Mouse (Mus musculus): ENCODE measurements around the gene Plac8. TPM values are rescaled to one million over a fixed set of nuclear protein-coding genes. Genes with fewer than 3 reads are reported as not detected.

The Plac8 gene
- polyA plus RNA-seq, 1 experiment: 0.72 TPM

DNA sequence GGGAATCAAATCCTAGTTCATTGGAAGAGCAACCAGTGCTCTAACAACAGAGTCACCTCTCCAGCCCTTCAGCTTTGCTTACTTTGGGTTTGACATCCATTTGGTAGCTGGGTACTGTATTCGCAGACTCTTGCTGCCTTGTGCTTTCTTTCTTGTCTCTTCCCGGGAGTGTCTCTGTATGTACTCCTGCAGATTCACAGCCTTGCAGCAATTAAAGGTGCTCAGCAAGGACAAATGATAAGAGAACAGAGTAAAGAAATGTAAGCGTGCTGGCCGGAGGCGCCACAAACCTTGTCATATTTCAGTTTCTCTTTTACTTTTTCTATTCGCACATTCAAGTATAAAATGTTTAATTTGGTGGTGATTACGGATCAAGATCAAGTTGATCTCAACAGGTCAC, 15.1 kb upstream of the Plac8 start:
- WGBS: 92% methylated on average over 7 of the region's 7 CpGs
- Histone ChIP-seq H3K4me3 (replicated peaks; ENCODE audit: insufficient read depth, low read depth, low read length) (no peak overlapping the region), H3K27ac (ENCODE audit: insufficient read depth, low read length) (no peak overlapping the region), H3K27me3 (ENCODE audit: control insufficient read depth, insufficient read depth, low read length) (no peaks in the 10 kb centered on the region), H3K4me1 (ENCODE audit: control insufficient read depth, insufficient read depth, low read length) (no peaks in the 10 kb centered on the region)
- no peak for DNase-seq
- TF ChIP-seq CTCF (IDR thresholded peaks at IDR 0.05; ENCODE audit: borderline replicate concordance, insufficient read depth, low read depth, low read length) (no peak), POLR2A (IDR thresholded peaks at IDR 0.05; ENCODE audit: borderline replicate concordance, insufficient read depth, low read length) (no peak)

- Histone ChIP-seq H3K4me3 (replicated peaks; ENCODE audit: insufficient read depth, low read depth, low read length) (no peak overlapping the region), H3K4me1 (ENCODE audit: control insufficient read depth, insufficient read depth, low read length) (no peaks in the 10 kb centered on the region), H3K27ac (ENCODE audit: insufficient read depth, low read length) (no peak overlapping the region), H3K27me3 (ENCODE audit: control insufficient read depth, insufficient read depth, low read length) (no peaks in the 10 kb centered on the region)
- DNase-seq: no peak
- WGBS: 85% methylated on average over 3 of the region's 3 CpGs
- TF ChIP-seq POLR2A (IDR thresholded peaks at IDR 0.05; ENCODE audit: borderline replicate concordance, insufficient read depth, low read length): no peak
Observed at GRCm38 (mm10) chr5:100585657-100586056, 13.6 kb upstream of the Plac8 start.

DNA sequence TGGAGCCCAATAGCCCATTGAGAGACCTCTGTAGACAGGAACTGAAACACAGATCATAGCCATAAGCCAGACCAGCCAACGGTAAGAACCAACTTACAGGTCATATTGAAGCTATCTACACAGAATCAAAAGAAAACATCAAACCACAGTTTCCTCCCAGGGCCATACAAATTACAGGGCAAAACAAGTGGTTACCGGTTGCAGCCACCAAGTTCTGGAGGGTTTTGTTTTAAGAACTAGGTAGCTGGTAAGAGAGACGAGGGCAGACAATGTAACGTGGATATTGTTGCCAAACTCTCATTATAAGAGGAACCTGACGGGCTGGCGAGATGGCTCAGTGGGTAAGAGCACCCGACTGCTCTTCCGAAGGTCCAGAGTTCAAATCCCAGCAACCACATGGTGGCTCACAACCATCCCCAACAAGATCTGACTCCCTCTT, 13.2 kb upstream of the Plac8 start:
- TF ChIP-seq POLR2A (IDR thresholded peaks at IDR 0.05; ENCODE audit: borderline replicate concordance, insufficient read depth, low read length): no peak
- no peak for TF ChIP-seq CTCF (IDR thresholded peaks at IDR 0.05; ENCODE audit: borderline replicate concordance, insufficient read depth, low read depth, low read length)
- WGBS: 85% methylated on average over 8 of the region's 8 CpGs

GRCm38 (mm10) chr5:100583066-100583465, 11.0 kb upstream of the Plac8 start:
- TF ChIP-seq CTCF (IDR thresholded peaks at IDR 0.05; ENCODE audit: borderline replicate concordance, insufficient read depth, low read depth, low read length): no peak
- TF ChIP-seq POLR2A (IDR thresholded peaks at IDR 0.05; ENCODE audit: borderline replicate concordance, insufficient read depth, low read length): no peak
- DNase-seq: no peak
- WGBS: 93% methylated on average over 7 of the region's 7 CpGs
- Histone ChIP-seq H3K4me1 (ENCODE audit: control insufficient read depth, insufficient read depth, low read length) (no peaks in the 10 kb centered on the region), H3K27me3 (ENCODE audit: control insufficient read depth, insufficient read depth, low read length) (no peaks in the 10 kb centered on the region), H3K27ac (ENCODE audit: insufficient read depth, low read length) (no peak overlapping the region), H3K4me3 (replicated peaks; ENCODE audit: insufficient read depth, low read depth, low read length) (no peak overlapping the region)

More for the DNA sequence above, 13.2 kb upstream of the Plac8 start:
- DNase-seq: no peak
- no peaks in the 10 kb centered on the region for H3K27me3 ChIP-seq (ENCODE audit: control insufficient read depth, insufficient read depth, low read length)
- no peaks in the 10 kb centered on the region for H3K4me1 ChIP-seq (ENCODE audit: control insufficient read depth, insufficient read depth, low read length)
- H3K27ac ChIP-seq (ENCODE audit: insufficient read depth, low read length): no peak overlapping the region
- no peak overlapping the region for H3K4me3 ChIP-seq (replicated peaks; ENCODE audit: insufficient read depth, low read depth, low read length)

DNA sequence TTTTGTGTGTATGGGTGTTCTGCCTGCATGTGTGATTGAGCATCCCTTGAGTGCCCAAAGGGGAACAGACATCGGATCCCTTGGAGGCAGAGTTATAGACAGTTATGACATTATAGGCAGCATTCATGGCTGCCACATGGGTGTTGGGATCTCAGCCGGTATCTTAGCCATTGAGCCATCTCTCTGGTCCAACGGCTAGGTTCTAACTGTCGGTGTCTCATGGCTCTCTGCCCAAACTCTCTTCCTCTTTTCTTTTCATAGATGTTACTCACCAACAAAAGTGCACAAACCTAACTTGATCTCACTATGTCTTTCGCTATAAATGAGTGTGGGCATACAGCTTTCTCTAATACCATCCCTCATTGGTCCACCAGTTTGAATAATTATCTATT, 10.4 kb upstream of the Plac8 start:
- TF ChIP-seq POLR2A (IDR thresholded peaks at IDR 0.05; ENCODE audit: borderline replicate concordance, insufficient read depth, low read length) (no peak), CTCF (IDR thresholded peaks at IDR 0.05; ENCODE audit: borderline replicate concordance, insufficient read depth, low read depth, low read length) (no peak)
- H3K4me1 ChIP-seq (ENCODE audit: control insufficient read depth, insufficient read depth, low read length): no peaks in the 10 kb centered on the region
- no peak for DNase-seq
- H3K4me3 ChIP-seq (replicated peaks; ENCODE audit: insufficient read depth, low read depth, low read length): no peak overlapping the region
- H3K27ac ChIP-seq (ENCODE audit: insufficient read depth, low read length): no peak overlapping the region
- 85% methylated on average over 5 of the region's 5 CpGs for WGBS
- H3K27me3 ChIP-seq (ENCODE audit: control insufficient read depth, insufficient read depth, low read length): no peaks in the 10 kb centered on the region

DNA sequence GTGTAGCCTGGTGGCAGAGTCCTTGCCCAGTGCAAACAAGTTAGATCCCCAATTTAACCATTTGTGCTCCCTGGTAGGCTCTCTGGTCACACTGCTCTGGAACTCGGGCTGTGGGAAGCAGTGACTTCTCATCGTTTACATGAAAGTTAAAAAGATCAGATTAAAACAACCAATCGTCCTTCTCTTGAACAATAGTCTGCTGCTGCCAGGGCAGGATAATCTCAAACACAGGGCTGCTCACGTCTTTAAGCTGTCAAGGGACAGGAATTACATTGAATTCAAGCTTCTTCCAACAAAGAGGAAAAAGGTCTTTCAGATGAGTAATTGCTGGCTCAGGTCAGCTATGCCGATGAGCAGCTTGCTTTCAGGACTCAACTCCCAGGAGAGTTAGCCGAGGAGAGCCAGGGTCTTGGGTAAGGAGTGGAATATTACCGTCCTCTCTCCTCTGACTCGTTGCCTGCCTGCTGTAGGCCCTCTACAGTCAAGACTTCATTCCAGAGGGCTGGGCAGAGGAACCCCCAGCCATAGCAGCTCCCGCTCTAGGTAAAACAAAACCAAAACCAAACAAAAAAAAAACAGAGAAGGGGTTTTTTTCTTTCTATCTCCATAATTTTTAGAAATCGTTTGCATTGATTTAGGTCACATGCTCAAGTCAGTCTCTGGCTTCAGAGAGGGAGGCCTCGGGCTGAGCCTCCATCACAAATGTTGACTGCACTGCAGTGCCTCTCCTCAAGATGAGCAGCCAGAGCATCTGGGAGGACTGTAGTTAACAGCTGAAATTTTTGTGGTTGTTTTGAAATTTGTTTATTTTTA, 9.8 kb upstream of the Plac8 start:
- TF ChIP-seq POLR2A (IDR thresholded peaks at IDR 0.05; ENCODE audit: borderline replicate concordance, insufficient read depth, low read length): no peak
- TF ChIP-seq CTCF (IDR thresholded peaks at IDR 0.05; ENCODE audit: borderline replicate concordance, insufficient read depth, low read depth, low read length): no peak
- 60% methylated on average over 11 of the region's 11 CpGs for WGBS

DNA sequence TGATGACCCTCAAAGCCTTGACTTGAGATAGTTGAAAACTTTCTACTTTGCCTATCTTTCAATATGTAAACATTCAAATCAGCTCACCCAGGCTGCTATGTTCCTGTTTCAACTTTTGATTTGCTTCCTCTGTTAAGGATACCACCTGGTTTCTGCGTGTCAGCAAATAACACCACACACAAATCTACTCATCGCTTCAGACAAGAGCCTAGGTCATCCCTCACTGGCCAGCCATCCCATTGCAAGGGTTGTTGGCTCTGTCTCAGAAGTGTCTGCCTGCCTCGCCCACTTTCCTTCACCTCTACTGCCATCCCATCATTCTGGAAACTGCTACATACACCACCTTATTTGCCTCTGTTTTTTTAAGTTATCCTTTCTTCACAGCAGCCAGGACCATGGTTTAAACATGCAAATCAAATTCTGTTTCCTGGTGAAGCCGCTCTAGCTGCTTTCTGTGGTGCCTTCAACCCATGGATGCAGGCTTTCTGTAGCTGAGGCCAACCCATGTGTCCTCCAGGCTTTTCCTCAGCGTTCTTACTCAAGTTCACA, 6.9 kb upstream of the Plac8 start:
- H3K27me3 ChIP-seq (ENCODE audit: control insufficient read depth, insufficient read depth, low read length): no peaks in the 10 kb centered on the region
- DNase-seq: no peak
- H3K27ac ChIP-seq (ENCODE audit: insufficient read depth, low read length): no peak overlapping the region
- no peaks in the 10 kb centered on the region for H3K4me1 ChIP-seq (ENCODE audit: control insufficient read depth, insufficient read depth, low read length)
- WGBS: 87% methylated on average over 5 of the region's 5 CpGs
- no peak overlapping the region for H3K4me3 ChIP-seq (replicated peaks; ENCODE audit: insufficient read depth, low read depth, low read length)
- TF ChIP-seq POLR2A (IDR thresholded peaks at IDR 0.05; ENCODE audit: borderline replicate concordance, insufficient read depth, low read length) (no peak), CTCF (IDR thresholded peaks at IDR 0.05; ENCODE audit: borderline replicate concordance, insufficient read depth, low read depth, low read length) (no peak)

More for the DNA sequence above, 9.8 kb upstream of the Plac8 start:
- no peaks in the 10 kb centered on the region for H3K4me1 ChIP-seq (ENCODE audit: control insufficient read depth, insufficient read depth, low read length)
- H3K4me3 ChIP-seq (replicated peaks; ENCODE audit: insufficient read depth, low read depth, low read length): no peak overlapping the region
- no peaks in the 10 kb centered on the region for H3K27me3 ChIP-seq (ENCODE audit: control insufficient read depth, insufficient read depth, low read length)
- no peak overlapping the region for H3K27ac ChIP-seq (ENCODE audit: insufficient read depth, low read length)
- DNase-seq: no peak

DNA sequence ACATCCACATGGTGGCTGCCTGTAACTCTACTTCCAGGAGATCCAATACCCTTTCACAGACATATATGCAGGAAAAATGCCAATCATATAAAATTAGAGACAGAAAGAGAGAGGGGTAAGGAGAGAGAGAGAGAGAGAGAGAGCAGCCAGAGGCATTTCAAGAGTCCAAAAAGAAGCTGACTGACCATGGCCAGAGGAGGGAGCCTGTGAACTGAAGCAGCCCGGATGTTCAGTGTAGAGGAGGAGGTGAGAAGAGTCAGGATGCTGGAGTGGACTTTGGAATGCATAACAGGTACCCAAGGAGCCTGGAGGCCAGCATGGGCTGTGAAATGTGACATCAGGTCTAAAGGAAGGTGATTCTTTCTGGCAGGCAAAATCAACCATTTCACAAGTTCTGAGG, 2.7 kb upstream of the Plac8 start:
- Histone ChIP-seq H3K4me1 (ENCODE audit: control insufficient read depth, insufficient read depth, low read length) (no peaks in the 10 kb centered on the region), H3K27me3 (ENCODE audit: control insufficient read depth, insufficient read depth, low read length) (no peaks in the 10 kb centered on the region), H3K4me3 (replicated peaks; ENCODE audit: insufficient read depth, low read depth, low read length) (no peak overlapping the region), H3K27ac (ENCODE audit: insufficient read depth, low read length) (no peak overlapping the region)
- 69% methylated on average over 1 of the region's 1 CpGs for WGBS
- DNase-seq: no peak
- no peak for TF ChIP-seq POLR2A (IDR thresholded peaks at IDR 0.05; ENCODE audit: borderline replicate concordance, insufficient read depth, low read length)
- TF ChIP-seq CTCF (IDR thresholded peaks at IDR 0.05; ENCODE audit: borderline replicate concordance, insufficient read depth, low read depth, low read length): no peak

All from cerebellum, adult 2 months (tissue).